Comparison of ENCODE assay signal across 8 mouse cellular contexts in the genomic region with DNA sequence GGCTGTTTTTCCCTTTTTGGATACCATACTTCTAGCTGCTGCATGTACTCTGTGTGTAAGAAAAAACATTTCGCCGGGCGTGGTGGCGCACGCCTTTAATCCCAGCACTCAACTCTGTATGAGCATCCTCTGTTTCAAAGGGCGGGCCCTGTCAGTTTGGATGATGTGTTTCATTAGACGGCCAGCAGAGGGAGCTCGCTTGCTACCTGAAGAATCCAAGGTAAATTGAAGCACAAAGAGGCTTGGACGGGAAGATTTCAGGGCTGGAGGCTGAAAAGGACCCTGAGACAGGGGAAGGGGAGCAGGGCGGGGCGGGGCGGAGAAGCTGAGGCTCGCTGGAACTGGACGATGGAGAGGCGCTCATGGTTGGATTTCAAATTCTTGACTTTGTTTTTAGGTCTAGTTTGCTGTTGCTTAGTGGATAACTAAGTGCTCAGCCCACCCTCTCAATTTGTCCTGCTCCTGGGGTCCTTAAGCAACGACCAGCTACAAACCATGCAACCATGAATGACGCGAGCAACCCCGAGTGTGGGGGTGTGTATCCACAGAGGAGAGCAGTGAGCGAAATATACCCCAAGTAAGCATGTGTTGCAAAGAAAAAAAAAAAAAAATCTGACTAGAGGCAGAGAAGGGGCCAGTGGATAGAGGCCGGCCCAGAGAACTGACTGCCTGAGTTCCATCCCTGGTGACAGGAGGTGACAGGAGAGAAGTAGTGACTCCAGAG. TPM values are rescaled to one million over a fixed set of nuclear protein-coding genes. Genes with fewer than 3 reads are reported as not detected.
A peak's percentile ranks its signal among the peaks of the same experiment; 100 is the strongest.
DNase-seq lines count a peak whose midpoint lies in the region; ATAC-seq and TF ChIP-seq lines count a peak whose summit lies in the region.

No protein-coding gene starts in this region.

- H3K27ac ChIP-seq in forebrain, embryonic 16.5 days (ENCODE audit: low read length) = no peak overlapping the region; the same call in 1 of the 2 replicates
- H3K27ac ChIP-seq in layer of hippocampus, adult 2 months = peak overlapping the region; percentile 60
- H3K27ac ChIP-seq in lung, embryonic 16.5 days (ENCODE audit: low read length) = no peak overlapping the region

- H3K36me3 ChIP-seq in forebrain, embryonic 16.5 days (ENCODE audit: control insufficient read depth, insufficient read depth) = no peaks in the 10 kb centered on the region
- H3K36me3 ChIP-seq in lung, embryonic 16.5 days (ENCODE audit: control insufficient read depth, insufficient read depth, low read length) = no peaks in the 10 kb centered on the region

- H3K4me2 ChIP-seq in forebrain, embryonic 16.5 days (ENCODE audit: low read length) = peak overlapping the region; percentile 51
- H3K4me2 ChIP-seq in lung, embryonic 16.5 days (ENCODE audit: low read depth, low read length) = peak overlapping the region; percentile 42

- ATAC-seq in forebrain, embryonic 16.5 days = peak; percentile 70
- peak; percentile 59 to 73 for ATAC-seq in hematopoietic stem cell, adult 5-6 weeks (replicated peaks in 1 of 2; ENCODE audit: insufficient read depth in 1 of 2, low FRiP score in 2 of 2, low TSS enrichment in 1 of 2, low read depth in 1 of 2, poor library complexity in 2 of 2, severe bottlenecking in 2 of 2)
- ATAC-seq in lung, embryonic 16.5 days (ENCODE audit: low read depth) = peak; percentile 32; the same call in 1 of the 2 replicates

- peak; percentile 88 for TF ChIP-seq CTCF in layer of hippocampus, adult 2 months (conservative IDR thresholded peaks at IDR 0.05)

- 0 out of 2 replicates have a peak overlapping the region, but pooled peaks have one; percentile 21 for H3K4me3 ChIP-seq in forebrain, embryonic 16.5 days (replicated peaks; ENCODE audit: low read length)
- peak overlapping the region; percentile 33; the same call in 1 of the 2 replicates for H3K4me3 ChIP-seq in layer of hippocampus, adult 2 months
- H3K4me3 ChIP-seq in lung, embryonic 16.5 days (ENCODE audit: low read length) = 0 out of 2 replicates have a peak overlapping the region, but pooled peaks have one; percentile 12

- H3K27me3 ChIP-seq in forebrain, embryonic 16.5 days (replicated peaks; ENCODE audit: control insufficient read depth, insufficient read depth, low read length) = no peaks in the 10 kb centered on the region
- H3K27me3 ChIP-seq in lung, embryonic 16.5 days (ENCODE audit: control insufficient read depth, insufficient read depth, low read depth, low read length) = no peaks in the 10 kb centered on the region

- H3K9me3 ChIP-seq in forebrain, embryonic 16.5 days (ENCODE audit: control insufficient read depth, low read length) = no peaks in the 10 kb centered on the region
- no peaks in the 10 kb centered on the region for H3K9me3 ChIP-seq in lung, embryonic 16.5 days (ENCODE audit: control insufficient read depth, low read length)

- DNase-seq in MEL-GATA-1-ER (ENCODE audit: extremely low read depth, low read depth) = peak; percentile 37
- peak; percentile 74 to 84 for DNase-seq in cerebellum, adult 18-20 months
- DNase-seq in layer of hippocampus, adult 2 months (ENCODE audit: low spot score in 2 of 2) = peak; percentile 87 to 88
- peak; percentile 75 for DNase-seq in ovary, postnatal 14 days (ENCODE audit: low spot score)
- peak; percentile 78 for DNase-seq in thymus, postnatal 0 days (ENCODE audit: low spot score)

- peak overlapping the region; percentile 51 for H3K9ac ChIP-seq in forebrain, embryonic 16.5 days (replicated peaks; ENCODE audit: low read depth, low read length)
- 0 out of 2 replicates have a peak overlapping the region, but pooled peaks have one; percentile 32 for H3K9ac ChIP-seq in lung, embryonic 16.5 days (ENCODE audit: low read length)

- 8% methylated on average over 21 of the region's 21 CpGs for WGBS in forebrain, embryonic 16.5 days
- WGBS in lung, embryonic 16.5 days = 13% methylated on average over 21 of the region's 21 CpGs

- H3K4me1 ChIP-seq in forebrain, embryonic 16.5 days (replicated peaks; ENCODE audit: control insufficient read depth, insufficient read depth, low read length) = peaks cover 9% of the 10 kb centered on the region
- no peaks in the 10 kb centered on the region; the same call in 1 of the 2 replicates for H3K4me1 ChIP-seq in lung, embryonic 16.5 days (replicated peaks; ENCODE audit: control insufficient read depth, insufficient read depth, low read length)

RNA-seq across cellular contexts. Expression of a gene that starts 31.6 kb away (rescaled TPM):
- 740 and 764 TPM in 2 replicates for polyA plus RNA-seq in forebrain, embryonic 16.5 days (2015; fragmentation: Nextera tagmentation; extraction: Ambion mirVana)
- total RNA-seq in hematopoietic stem cell, adult 5-6 weeks (2017) = 893 and 1,274 TPM in 2 replicates
- 1,000 to 10,000 TPM in 1 of 2 experiments, 100 to 1,000 TPM in 1; 932 to 1,022 TPM for total RNA-seq in layer of hippocampus, adult 2 months (2021)
- 979 and 987 TPM in 2 replicates for polyA plus RNA-seq in lung, embryonic 16.5 days (2015; fragmentation: Nextera tagmentation; extraction: Ambion mirVana)
- polyA plus RNA-seq in thymus, postnatal 0 days (2015; fragmentation: Nextera tagmentation; extraction: Ambion mirVana) = 1,615 and 1,673 TPM in 2 replicates

Comparison
In these comparisons a context has a peak if more than half of its experiments do, and no peak if none do; other contexts are left out.
1. DNase-seq: peak in every context shown above with its lines; median percentile 88 in layer of hippocampus, adult 2 months; 79 in cerebellum, adult 18-20 months; 78 in thymus, postnatal 0 days; 75 in ovary, postnatal 14 days; 37 in MEL-GATA-1-ER.